Mouse (Mus musculus): ENCODE data around the gene Slc4a2. TPM values are rescaled to one million over a fixed set of nuclear protein-coding genes. Genes with fewer than 3 reads are reported as not detected.

The Slc4a2 gene
- total RNA-seq, 2 experiments from 2014 or later = 44.4 to 50.6 TPM

Other genes with a start within 250 kb of the Slc4a2 start
- gene Kcnh2, start 72.2 kb upstream of the Slc4a2 start, total RNA-seq (2015; ENCODE audit: low replicate concordance) = not detected in 2 replicates
- gene Kcnh2, start 72.2 kb upstream of the Slc4a2 start, total RNA-seq (2017; ENCODE audit: low replicate concordance) = not detected in 2 replicates
- gene Nos3, start 59.0 kb upstream of the Slc4a2 start, total RNA-seq (2015; ENCODE audit: low replicate concordance) = not detected in 2 replicates
- not detected in 2 replicates for gene Nos3, start 59.0 kb upstream of the Slc4a2 start, total RNA-seq (2017; ENCODE audit: low replicate concordance)
- not detected in 2 replicates for gene Atg9b, start 31.7 kb upstream of the Slc4a2 start, total RNA-seq (2015; ENCODE audit: low replicate concordance)
- not detected in 2 replicates for gene Atg9b, start 31.7 kb upstream of the Slc4a2 start, total RNA-seq (2017; ENCODE audit: low replicate concordance)
- 11.9 TPM in 1 of 2 replicates, not detected in the other for gene Abcb8, start 30.2 kb upstream of the Slc4a2 start, total RNA-seq (2015; ENCODE audit: low replicate concordance)
- gene Abcb8, start 30.2 kb upstream of the Slc4a2 start, total RNA-seq (2017; ENCODE audit: low replicate concordance) = 1.7 and 8.0 TPM in 2 replicates
- gene Asic3, start 10.4 kb upstream of the Slc4a2 start, total RNA-seq (2015; ENCODE audit: low replicate concordance) = not detected in 2 replicates
- gene Asic3, start 10.4 kb upstream of the Slc4a2 start, total RNA-seq (2017; ENCODE audit: low replicate concordance) = not detected in 2 replicates
- 6.3 and 10.8 TPM in 2 replicates for gene Cdk5, start 307 bp upstream of the Slc4a2 start, total RNA-seq (2015; ENCODE audit: low replicate concordance)
- 1.7 and 3.7 TPM in 2 replicates for gene Cdk5, start 307 bp upstream of the Slc4a2 start, total RNA-seq (2017; ENCODE audit: low replicate concordance)
- gene Fastk, start 21.4 kb downstream of the Slc4a2 start, total RNA-seq (2015; ENCODE audit: low replicate concordance) = 37.1 and 78.4 TPM in 2 replicates
- gene Fastk, start 21.4 kb downstream of the Slc4a2 start, total RNA-seq (2017; ENCODE audit: low replicate concordance) = 15.8 and 32.3 TPM in 2 replicates
- 5.4 TPM in 1 of 2 replicates, not detected in the other for gene Tmub1, start 24.0 kb downstream of the Slc4a2 start, total RNA-seq (2015; ENCODE audit: low replicate concordance)
- 0.64 and 12.8 TPM in 2 replicates for gene Tmub1, start 24.0 kb downstream of the Slc4a2 start, total RNA-seq (2017; ENCODE audit: low replicate concordance)
- gene Agap3, start 28.3 kb downstream of the Slc4a2 start, total RNA-seq (2015; ENCODE audit: low replicate concordance) = 9.6 and 10.5 TPM in 2 replicates
- gene Agap3, start 28.3 kb downstream of the Slc4a2 start, total RNA-seq (2017; ENCODE audit: low replicate concordance) = 14.1 and 23.0 TPM in 2 replicates
- gene Gbx1, start 103.4 kb downstream of the Slc4a2 start, total RNA-seq (2015; ENCODE audit: low replicate concordance) = not detected in 2 replicates
- gene Gbx1, start 103.4 kb downstream of the Slc4a2 start, total RNA-seq (2017; ENCODE audit: low replicate concordance) = not detected in 2 replicates
- not detected in 2 replicates for gene Asb10, start 117.1 kb downstream of the Slc4a2 start, total RNA-seq (2015; ENCODE audit: low replicate concordance)
- gene Asb10, start 117.1 kb downstream of the Slc4a2 start, total RNA-seq (2017; ENCODE audit: low replicate concordance) = not detected in 2 replicates
- not detected in 2 replicates for gene 4931409K22Rik, start 133.0 kb downstream of the Slc4a2 start, total RNA-seq (2015; ENCODE audit: low replicate concordance)
- not detected in 2 replicates for gene 4931409K22Rik, start 133.0 kb downstream of the Slc4a2 start, total RNA-seq (2017; ENCODE audit: low replicate concordance)
- gene Abcf2, start 153.6 kb downstream of the Slc4a2 start, total RNA-seq (2015; ENCODE audit: low replicate concordance) = 14.7 and 18.0 TPM in 2 replicates
- gene Abcf2, start 153.6 kb downstream of the Slc4a2 start, total RNA-seq (2017; ENCODE audit: low replicate concordance) = 13.7 and 18.1 TPM in 2 replicates
- gene Chpf2, start 162.9 kb downstream of the Slc4a2 start, total RNA-seq (2015; ENCODE audit: low replicate concordance) = 5.9 and 10.5 TPM in 2 replicates
- gene Chpf2, start 162.9 kb downstream of the Slc4a2 start, total RNA-seq (2017; ENCODE audit: low replicate concordance) = 5.5 and 11.9 TPM in 2 replicates
- not detected in 2 replicates for gene Smarcd3, start 200.6 kb downstream of the Slc4a2 start, total RNA-seq (2015; ENCODE audit: low replicate concordance)
- not detected in 2 replicates for gene Smarcd3, start 200.6 kb downstream of the Slc4a2 start, total RNA-seq (2017; ENCODE audit: low replicate concordance)